Mouse (Mus musculus): ENCODE data around the gene Cbl. TPM values are rescaled to one million over a fixed set of nuclear protein-coding genes. Genes with fewer than 3 reads are reported as not detected.
"Not testable (repeated sequence)": the region's sequence is repeated elsewhere in the genome, so short reads cannot be mapped to it uniquely, and the experiment has no call there.

Gene Cbl
- polyA plus RNA-seq, 1 experiment from 2014 or later = 16.4 TPM

DNA sequence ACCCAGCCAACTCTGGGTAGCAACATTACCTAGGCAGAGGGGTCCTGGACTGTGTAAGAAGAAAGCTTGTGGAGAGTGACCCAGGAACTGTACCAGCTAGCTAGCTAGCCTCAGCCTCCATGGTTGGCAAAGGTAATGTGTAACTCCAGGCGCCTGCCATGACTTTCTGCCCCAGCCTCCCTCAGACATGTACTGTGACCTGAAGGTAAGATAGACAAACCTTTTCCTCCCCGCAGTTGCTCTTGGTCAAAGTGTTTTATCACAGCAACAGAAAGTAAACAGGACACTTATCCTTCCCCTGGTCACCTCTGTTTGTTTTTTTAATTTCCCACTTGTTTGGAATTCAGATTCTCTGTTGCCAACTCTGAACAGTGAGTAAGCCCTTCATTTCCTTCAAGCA, 119.4 kb downstream of the Cbl start:
- ATAC-seq (replicated peaks; ENCODE audit: insufficient number of reproducible peaks, low FRiP score, low TSS enrichment, low read depth) = no peak
- no peaks in the 10 kb centered on the region for H3K36me3 ChIP-seq (replicated peaks; ENCODE audit: control insufficient read depth, insufficient read depth, low read depth, low read length)
- no peak overlapping the region for H3K4me2 ChIP-seq (ENCODE audit: low read depth, low read length)
- 91% methylated on average over 2 of the region's 2 CpGs for WGBS
- no peak overlapping the region for H3K4me3 ChIP-seq (ENCODE audit: low read depth, low read length)
- peaks cover 5% of the 10 kb centered on the region; the same call in 1 of the 2 replicates for H3K4me1 ChIP-seq (ENCODE audit: control insufficient read depth, insufficient read depth, low read length)
- no peak overlapping the region for H3K27ac ChIP-seq (replicated peaks; ENCODE audit: low read depth, low read length)
- no peaks in the 10 kb centered on the region for H3K9me3 ChIP-seq (replicated peaks; ENCODE audit: control insufficient read depth, low read length)
- H3K27me3 ChIP-seq (ENCODE audit: control insufficient read depth, insufficient read depth, low read length) = no peaks in the 10 kb centered on the region
- no peak for DNase-seq (ENCODE audit: low spot score)
- no peak overlapping the region for H3K9ac ChIP-seq (replicated peaks; ENCODE audit: low read length)

DNA sequence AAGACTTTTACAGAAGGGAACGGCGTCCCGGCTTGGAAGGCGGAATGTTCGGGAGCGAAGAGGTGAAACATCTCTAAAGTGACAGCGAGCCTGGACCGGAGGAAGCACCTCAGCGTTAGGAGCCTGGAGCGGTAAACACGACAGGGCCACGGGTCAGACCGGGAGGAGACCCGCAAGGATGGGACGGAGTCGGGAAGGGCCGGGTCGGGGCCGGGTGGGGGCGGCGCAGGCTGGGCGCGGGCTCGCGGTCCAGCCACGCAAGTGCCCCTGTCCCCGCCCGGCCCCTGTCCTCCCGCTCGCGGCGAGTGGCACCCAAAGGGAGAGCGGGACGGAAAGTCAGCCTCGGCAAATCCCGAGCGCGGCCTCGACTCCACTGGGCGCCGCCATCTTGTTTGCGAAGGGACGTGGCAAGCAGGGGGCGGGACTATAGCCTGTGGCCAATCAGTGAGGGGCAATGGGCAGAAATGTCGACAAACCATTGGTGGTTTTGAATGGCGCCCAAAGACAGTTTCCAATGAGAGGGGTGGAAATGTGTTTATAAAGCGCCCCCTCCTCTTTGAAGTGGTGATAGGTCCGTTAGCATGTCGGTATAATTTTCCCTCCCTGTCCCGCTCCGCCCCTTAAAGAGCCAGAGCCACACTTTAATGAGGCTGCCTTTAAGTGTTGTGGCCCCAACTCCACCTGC, 120.6 kb downstream of the Cbl start, which contains the start of the genes Gm49380 and Rnf26:
TSS of gene Gm49380 (minus strand) at position 396 of the 685 bp plus-strand sequence.
TSS of gene Rnf26 (minus strand) at position 413 of the 685 bp plus-strand sequence.
- no peaks in the 10 kb centered on the region for H3K27me3 ChIP-seq (ENCODE audit: control insufficient read depth, insufficient read depth, low read length)
- peaks cover 9% of the 10 kb centered on the region for H3K4me1 ChIP-seq (ENCODE audit: control insufficient read depth, insufficient read depth, low read length)
- peak within 1 kb of the TSS; percentile 47; the same call in 1 of the 2 replicates for H3K27ac ChIP-seq (replicated peaks; ENCODE audit: low read depth, low read length)
- WGBS = 0% methylated on average over 51 of the region's 51 CpGs
- H3K9me3 ChIP-seq (replicated peaks; ENCODE audit: control insufficient read depth, low read length) = no peaks in the 10 kb centered on the region
- H3K36me3 ChIP-seq (replicated peaks; ENCODE audit: control insufficient read depth, insufficient read depth, low read depth, low read length) = no peaks in the 10 kb centered on the region; the same call in 1 of the 2 replicates
- ATAC-seq (replicated peaks; ENCODE audit: insufficient number of reproducible peaks, low FRiP score, low TSS enrichment, low read depth) = peak; percentile 89
- peak; percentile 97 for DNase-seq (ENCODE audit: low spot score)
- H3K4me3 ChIP-seq (ENCODE audit: low read depth, low read length) = peak within 1 kb of the TSS; percentile 82
- peak within 1 kb of the TSS; percentile 41 for H3K4me2 ChIP-seq (ENCODE audit: low read depth, low read length)
- peak within 1 kb of the TSS; percentile 83 for H3K9ac ChIP-seq (replicated peaks; ENCODE audit: low read length)

DNA sequence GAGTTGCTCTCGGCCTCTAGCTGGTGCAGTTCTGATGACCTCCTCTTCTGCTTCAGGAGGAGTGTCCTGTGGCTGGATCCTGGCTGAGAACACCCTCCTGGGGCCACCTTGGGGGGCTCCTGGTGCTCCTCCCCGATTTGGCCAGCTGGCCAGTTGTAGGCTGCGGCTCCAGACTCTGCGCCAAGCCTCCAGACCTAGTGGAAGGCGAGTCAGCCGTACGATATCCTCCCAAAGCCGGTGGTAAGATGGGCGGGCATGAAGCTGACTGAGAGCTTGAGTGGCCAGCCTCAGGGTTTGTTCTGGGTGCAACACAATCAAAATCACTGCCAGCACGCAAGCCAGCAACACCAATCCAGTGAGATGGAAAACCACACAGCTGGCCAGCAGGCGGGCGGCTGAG, 121.9 kb downstream of the Cbl start:
- H3K4me1 ChIP-seq (ENCODE audit: control insufficient read depth, insufficient read depth, low read length) = peaks cover 19% of the 10 kb centered on the region
- not testable (repeated sequence) for H3K27ac ChIP-seq (replicated peaks; ENCODE audit: low read depth, low read length); H3K27me3 ChIP-seq (ENCODE audit: control insufficient read depth, insufficient read depth, low read length); ATAC-seq (replicated peaks; ENCODE audit: insufficient number of reproducible peaks, low FRiP score, low TSS enrichment, low read depth); H3K9me3 ChIP-seq (replicated peaks; ENCODE audit: control insufficient read depth, low read length); DNase-seq (ENCODE audit: low spot score); H3K36me3 ChIP-seq (replicated peaks; ENCODE audit: control insufficient read depth, insufficient read depth, low read depth, low read length); H3K9ac ChIP-seq (replicated peaks; ENCODE audit: low read length); H3K4me3 ChIP-seq (ENCODE audit: low read depth, low read length)
- H3K4me2 ChIP-seq (ENCODE audit: low read depth, low read length) = peak overlapping the region; percentile 4; the same call in 1 of the 2 replicates
- WGBS = 77% methylated on average over 10 of the region's 12 CpGs

DNA sequence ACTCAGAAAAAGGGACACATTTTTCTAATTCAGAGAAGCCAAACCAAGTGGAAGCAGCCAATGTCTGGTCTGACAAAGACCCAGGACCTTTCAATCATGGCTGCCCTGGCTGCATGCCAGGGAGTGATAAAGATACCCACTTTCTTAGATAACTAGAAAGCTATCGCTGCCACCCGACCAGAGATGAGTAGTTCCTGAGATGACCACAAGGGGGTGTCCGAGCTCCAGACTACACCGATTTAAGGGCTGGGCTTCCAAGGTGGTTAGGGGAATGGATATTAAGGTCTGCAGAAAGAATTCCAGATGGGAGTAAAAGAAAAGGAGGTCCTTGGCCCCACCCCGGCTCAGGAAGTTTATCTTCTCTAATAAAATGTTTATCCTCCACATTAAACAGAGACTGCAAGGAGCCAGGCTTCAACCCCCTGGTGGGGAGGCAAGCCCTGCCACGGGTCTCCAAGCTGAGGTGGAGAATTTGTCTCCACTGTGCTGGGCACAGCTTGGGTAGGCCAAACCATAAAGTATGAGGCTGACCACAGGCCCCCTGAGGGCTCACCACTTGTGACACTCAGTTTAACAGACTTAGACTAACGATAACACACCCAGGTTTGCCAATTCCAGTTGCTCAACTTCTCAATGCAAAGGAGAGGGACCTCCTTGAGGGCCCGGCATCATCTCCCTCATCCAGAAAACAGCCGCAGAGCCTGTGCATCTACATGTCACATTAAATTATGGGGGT, 124.3 kb downstream of the Cbl start:
- Histone ChIP-seq H3K4me2 (ENCODE audit: low read depth, low read length) (peak overlapping the region; percentile 25; the same call in 1 of the 2 replicates), H3K9ac (replicated peaks; ENCODE audit: low read length) (no peak overlapping the region; the same call in 1 of the 2 replicates), H3K27ac (replicated peaks; ENCODE audit: low read depth, low read length) (no peak overlapping the region), H3K4me1 (ENCODE audit: control insufficient read depth, insufficient read depth, low read length) (peaks cover 19% of the 10 kb centered on the region), H3K27me3 (ENCODE audit: control insufficient read depth, insufficient read depth, low read length) (no peaks in the 10 kb centered on the region), H3K4me3 (ENCODE audit: low read depth, low read length) (peak overlapping the region; percentile 9), H3K9me3 (replicated peaks; ENCODE audit: control insufficient read depth, low read length) (no peaks in the 10 kb centered on the region), H3K36me3 (replicated peaks; ENCODE audit: control insufficient read depth, insufficient read depth, low read depth, low read length) (no peaks in the 10 kb centered on the region; the same call in 1 of the 2 replicates)
- ATAC-seq (replicated peaks; ENCODE audit: insufficient number of reproducible peaks, low FRiP score, low TSS enrichment, low read depth) (no peak), DNase-seq (ENCODE audit: low spot score) (peak; percentile 84)
- 33% methylated on average over 9 of the region's 9 CpGs for WGBS

DNA sequence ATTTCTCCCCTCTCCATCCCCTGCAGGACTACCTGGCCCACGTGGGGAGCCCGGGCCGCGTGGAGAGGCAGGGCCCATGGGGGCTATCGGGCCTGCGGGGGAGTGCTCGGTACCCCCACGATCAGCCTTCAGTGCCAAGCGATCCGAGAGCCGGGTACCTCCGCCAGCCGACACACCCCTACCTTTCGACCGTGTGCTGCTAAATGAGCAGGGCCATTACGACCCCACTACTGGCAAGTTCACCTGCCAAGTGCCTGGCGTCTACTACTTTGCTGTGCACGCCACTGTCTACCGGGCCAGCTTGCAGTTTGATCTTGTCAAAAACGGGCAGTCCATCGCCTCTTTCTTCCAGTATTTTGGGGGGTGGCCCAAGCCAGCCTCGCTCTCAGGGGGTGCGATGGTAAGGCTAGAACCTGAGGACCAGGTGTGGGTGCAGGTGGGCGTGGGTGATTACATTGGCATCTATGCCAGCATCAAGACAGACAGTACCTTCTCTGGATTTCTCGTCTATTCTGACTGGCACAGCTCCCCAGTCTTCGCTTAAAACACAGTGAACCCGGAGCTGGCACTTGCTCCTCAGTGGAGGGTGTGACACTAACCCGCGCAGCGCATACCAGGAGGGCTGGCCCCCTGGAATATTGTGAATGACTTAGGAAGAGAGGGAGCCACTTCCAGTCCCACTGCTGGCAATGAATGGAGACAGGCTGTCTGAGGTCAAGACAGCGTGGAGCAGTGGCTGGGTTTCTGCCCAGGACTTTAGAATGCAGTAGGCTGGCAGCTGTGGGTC, 125.4 kb downstream of the Cbl start:
- 78% methylated on average over 31 of the region's 31 CpGs for WGBS
- Histone ChIP-seq H3K9me3 (replicated peaks; ENCODE audit: control insufficient read depth, low read length) (no peaks in the 10 kb centered on the region), H3K4me1 (ENCODE audit: control insufficient read depth, insufficient read depth, low read length) (peaks cover 19% of the 10 kb centered on the region), H3K36me3 (replicated peaks; ENCODE audit: control insufficient read depth, insufficient read depth, low read depth, low read length) (no peaks in the 10 kb centered on the region; the same call in 1 of the 2 replicates), H3K27ac (replicated peaks; ENCODE audit: low read depth, low read length) (no peak overlapping the region), H3K4me3 (ENCODE audit: low read depth, low read length) (no peak overlapping the region), H3K9ac (replicated peaks; ENCODE audit: low read length) (peak overlapping the region; percentile 13), H3K4me2 (ENCODE audit: low read depth, low read length) (peak overlapping the region; percentile 25), H3K27me3 (ENCODE audit: control insufficient read depth, insufficient read depth, low read length) (no peaks in the 10 kb centered on the region)
- DNase-seq (ENCODE audit: low spot score) (no peak), ATAC-seq (replicated peaks; ENCODE audit: insufficient number of reproducible peaks, low FRiP score, low TSS enrichment, low read depth) (no peak)

DNA sequence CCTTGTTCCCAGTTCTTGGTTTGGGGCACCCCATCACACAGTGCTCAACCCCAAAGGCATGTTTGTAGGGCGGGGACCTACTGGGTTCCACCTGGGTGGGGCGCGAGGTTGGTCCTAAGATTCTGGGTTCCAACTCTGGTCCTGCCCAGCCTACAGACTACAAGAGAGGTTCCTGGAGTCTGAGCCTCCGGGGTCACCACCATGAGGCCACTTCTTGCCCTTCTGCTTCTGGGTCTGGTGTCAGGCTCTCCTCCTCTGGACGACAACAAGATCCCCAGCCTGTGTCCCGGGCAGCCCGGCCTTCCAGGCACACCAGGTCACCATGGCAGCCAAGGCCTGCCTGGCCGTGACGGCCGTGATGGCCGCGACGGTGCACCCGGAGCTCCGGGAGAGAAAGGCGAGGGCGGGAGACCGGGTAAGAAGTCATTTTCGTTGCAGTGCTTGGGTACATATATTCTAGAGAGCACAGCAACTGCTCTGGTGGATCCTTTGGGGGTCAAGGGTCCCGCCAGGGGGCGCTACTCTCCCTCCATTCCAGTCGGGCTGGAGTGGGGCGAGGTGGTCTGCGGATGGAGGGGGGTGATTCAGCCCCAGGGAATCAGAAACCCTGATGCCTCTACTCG, 126.2 kb downstream of the Cbl start:
- Histone ChIP-seq H3K4me1 (ENCODE audit: control insufficient read depth, insufficient read depth, low read length) (peaks cover 19% of the 10 kb centered on the region), H3K27me3 (ENCODE audit: control insufficient read depth, insufficient read depth, low read length) (no peaks in the 10 kb centered on the region), H3K4me2 (ENCODE audit: low read depth, low read length) (peak overlapping the region; percentile 10; the same call in 1 of the 2 replicates), H3K9ac (replicated peaks; ENCODE audit: low read length) (no peak overlapping the region), H3K27ac (replicated peaks; ENCODE audit: low read depth, low read length) (no peak overlapping the region), H3K36me3 (replicated peaks; ENCODE audit: control insufficient read depth, insufficient read depth, low read depth, low read length) (no peaks in the 10 kb centered on the region; the same call in 1 of the 2 replicates), H3K9me3 (replicated peaks; ENCODE audit: control insufficient read depth, low read length) (no peaks in the 10 kb centered on the region), H3K4me3 (ENCODE audit: low read depth, low read length) (no peak overlapping the region; the same call in 1 of the 2 replicates)
- DNase-seq (ENCODE audit: low spot score) (peak; percentile 62), ATAC-seq (replicated peaks; ENCODE audit: insufficient number of reproducible peaks, low FRiP score, low TSS enrichment, low read depth) (peak; percentile 42; the same call in 1 of the 2 replicates)
- 36% methylated on average over 25 of the region's 25 CpGs for WGBS

DNA sequence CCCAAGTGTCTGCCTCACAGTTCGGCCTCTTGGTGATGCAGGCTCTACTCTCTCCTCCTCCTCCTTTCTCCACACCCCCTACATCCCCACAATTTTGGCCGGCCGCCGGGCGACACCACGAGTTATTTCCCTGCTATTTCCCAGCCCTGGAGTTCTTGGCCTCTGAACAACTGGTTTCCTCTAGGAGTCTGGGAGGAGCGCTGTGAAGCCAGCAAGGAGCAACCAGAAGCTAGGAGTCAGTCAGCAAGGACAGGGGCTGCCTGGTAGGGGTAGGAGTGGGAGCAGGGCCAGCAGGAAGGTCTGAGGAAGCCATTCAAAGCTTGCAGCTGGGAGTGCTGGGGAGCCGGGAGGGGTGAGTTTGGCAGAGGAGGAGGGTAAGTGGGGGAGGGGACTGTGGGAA, 126.7 kb downstream of the Cbl start, which contains the start of gene C1qtnf5:
TSS of gene C1qtnf5 (plus strand) at position 136 of the 400 bp plus-strand sequence.
- no peak within 1 kb of the TSS; the same call in 1 of the 2 replicates for H3K27ac ChIP-seq (replicated peaks; ENCODE audit: low read depth, low read length)
- H3K4me3 ChIP-seq (ENCODE audit: low read depth, low read length) = no peak within 1 kb of the TSS; the same call in 1 of the 2 replicates
- WGBS = 42% methylated on average over 8 of the region's 8 CpGs
- no peaks in the 10 kb centered on the region for H3K9me3 ChIP-seq (replicated peaks; ENCODE audit: control insufficient read depth, low read length)
- DNase-seq (ENCODE audit: low spot score) (no peak), ATAC-seq (replicated peaks; ENCODE audit: insufficient number of reproducible peaks, low FRiP score, low TSS enrichment, low read depth) (no peak)
- H3K4me1 ChIP-seq (ENCODE audit: control insufficient read depth, insufficient read depth, low read length) = peaks cover 19% of the 10 kb centered on the region
- H3K4me2 ChIP-seq (ENCODE audit: low read depth, low read length) = peak within 1 kb of the TSS; percentile 10; the same call in 1 of the 2 replicates
- no peaks in the 10 kb centered on the region; the same call in 1 of the 2 replicates for H3K36me3 ChIP-seq (replicated peaks; ENCODE audit: control insufficient read depth, insufficient read depth, low read depth, low read length)
- H3K9ac ChIP-seq (replicated peaks; ENCODE audit: low read length) = no peak within 1 kb of the TSS; the same call in 1 of the 2 replicates
- H3K27me3 ChIP-seq (ENCODE audit: control insufficient read depth, insufficient read depth, low read length) = no peaks in the 10 kb centered on the region

Measured in embryonic facial prominence, embryonic 11.5 days (tissue).